Mouse (Mus musculus) MEL (cell line): ENCODE measurements at regions not wholly inside any gene's neighbourhood (a gene's known extent, or its start where the extent isn't known, plus 50 kb on each side); places are given as distances from the start of the nearest gene placed in this dataset.

Experiments used
- DNase-seq: peaks from one replicate; pipeline ENCODE4 v3.0.0; 2011; ENCODE audit warnings: low read depth, low spot score
- H3K27ac ChIP-seq: 2 replicates; pipeline ENCODE4 v1.5.1; 2012; ENCODE audit warnings: low read depth, mild to moderate bottlenecking, control low read depth, low read length, moderate library complexity; ENCODE audit not compliant: control insufficient read depth
- H3K27me3 ChIP-seq, 2 experiments: fragments of 150-350 bp in 1 of 2; sonication (generic) in 1 of 2; 2 replicates each; pipeline ENCODE4 v1.6.1; 2012; ENCODE audit warnings: low read length in 2 of 2, mild to moderate bottlenecking in 2 of 2, improper control_type of control experiment in 1 of 2, moderate library complexity in 1 of 2; ENCODE audit not compliant: insufficient read depth in 2 of 2, control insufficient read depth in 1 of 2
- H3K36me3 ChIP-seq, 2 experiments: 2 replicates each; pipeline ENCODE4 v1.6.1; 2012 to 2014; ENCODE audit warnings: low read length in 2 of 2, improper control_type of control experiment in 1 of 2, inconsistent platforms in 1 of 2, mild to moderate bottlenecking in 1 of 2; ENCODE audit not compliant: insufficient read depth in 2 of 2, control insufficient read depth in 1 of 2
- H3K4me1 ChIP-seq, 2 experiments: fragments of 150-350 bp in 1 of 2; sonication (generic) in 1 of 2; 2 replicates each; pipeline ENCODE4 v1.6.1; 2012; ENCODE audit warnings: low read length in 2 of 2, improper control_type of control experiment in 1 of 2, mild to moderate bottlenecking in 1 of 2; ENCODE audit not compliant: insufficient read depth in 2 of 2, control insufficient read depth in 1 of 2
- H3K4me3 ChIP-seq, 2 experiments: fragments of 150-350 bp in 1 of 2; sonication (generic) in 1 of 2; 2 replicates each; pipeline ENCODE4 v1.5.1; 2012; ENCODE audit warnings: low read depth in 2 of 2, low read length in 2 of 2, mild to moderate bottlenecking in 2 of 2, moderate library complexity in 2 of 2, control low read depth in 1 of 2, improper control_type of control experiment in 1 of 2; ENCODE audit not compliant: control insufficient read depth in 1 of 2, insufficient read depth in 1 of 2
- H3K79me2 ChIP-seq: 2 replicates; pipeline ENCODE4 v1.6.1; 2012; ENCODE audit warnings: mild to moderate bottlenecking, low read length, moderate library complexity; ENCODE audit not compliant: control insufficient read depth, poor library complexity, insufficient read depth
- H3K9ac ChIP-seq: 2 replicates; pipeline ENCODE4 v1.6.1; 2012; ENCODE audit warnings: low read depth, mild to moderate bottlenecking, control low read depth, low read length, moderate library complexity; ENCODE audit not compliant: control insufficient read depth, poor library complexity, severe bottlenecking
- H3K9me3 ChIP-seq: fragments of 150-350 bp; sonication (generic); replicated peaks from 2 replicates; pipeline ENCODE4 v1.6.1; 2012; ENCODE audit warnings: mild to moderate bottlenecking, low read length, improper control_type of control experiment, moderate library complexity; ENCODE audit not compliant: insufficient read depth
- CHD1 ChIP-seq: IDR thresholded peaks from 2 replicates; pipeline ENCODE4 v1.6.1; 2012; ENCODE audit warnings: low read depth, mild to moderate bottlenecking, inconsistent platforms, low read length, improper control_type of control experiment
- CTCF ChIP-seq, 3 experiments: IDR thresholded peaks in 2 of 3; conservative IDR thresholded peaks in 1 of 3; 2 replicates each; pipeline ENCODE4 v1.5.1; 2011 to 2012; ENCODE audit warnings: low read length in 3 of 3, low read depth in 2 of 3, mild to moderate bottlenecking in 2 of 3, improper control_type of control experiment in 1 of 3, inconsistent platforms in 1 of 3, mixed read lengths in 1 of 3, moderate library complexity in 1 of 3; ENCODE audit not compliant: control insufficient read depth in 1 of 3, insufficient read depth in 1 of 3, poor library complexity in 1 of 3, severe bottlenecking in 1 of 3
- ELF1 ChIP-seq: IDR thresholded peaks from 2 replicates; pipeline ENCODE4 v1.6.1; 2014; ENCODE audit warnings: low read depth, mild to moderate bottlenecking, inconsistent platforms, low read length, improper control_type of control experiment, moderate library complexity
- EP300 ChIP-seq, 2 experiments: IDR thresholded peaks; 2 replicates each; pipeline ENCODE4 v1.6.1; 2011; ENCODE audit warnings: improper control_type of control experiment in 2 of 2, low read length in 2 of 2, low read depth in 1 of 2, mild to moderate bottlenecking in 1 of 2
- GABPA ChIP-seq: IDR thresholded peaks from 2 replicates; pipeline ENCODE4 v1.6.1; 2012; ENCODE audit warnings: low read depth, mild to moderate bottlenecking, inconsistent platforms, low read length, improper control_type of control experiment, moderate library complexity
- GATA1 ChIP-seq: IDR thresholded peaks from 2 replicates; pipeline ENCODE4 v1.6.1; 2011; ENCODE audit warnings: low read depth, low read length, improper control_type of control experiment
- MAX ChIP-seq: IDR thresholded peaks from 2 replicates; pipeline ENCODE4 v1.6.1; 2011; ENCODE audit warnings: low read length, improper control_type of control experiment
- MEF2A ChIP-seq: IDR thresholded peaks from 2 replicates; pipeline ENCODE4 v1.6.1; 2014; ENCODE audit warnings: low read depth, mild to moderate bottlenecking, inconsistent platforms, low read length, improper control_type of control experiment; ENCODE audit not compliant: poor library complexity, insufficient replicate concordance, severe bottlenecking; ENCODE audit errors: extremely low read depth
- NRF1 ChIP-seq: IDR thresholded peaks from 2 replicates; pipeline ENCODE4 v1.6.1; 2014; ENCODE audit warnings: low read depth, mild to moderate bottlenecking, inconsistent platforms, low read length, improper control_type of control experiment, moderate library complexity; ENCODE audit not compliant: poor library complexity, insufficient read depth, severe bottlenecking
- POLR2A ChIP-seq, 2 experiments: IDR thresholded peaks; 2 replicates each; pipeline ENCODE4 v1.6.1; 2011 to 2012; ENCODE audit warnings: low read length in 2 of 2, mild to moderate bottlenecking in 2 of 2, control low read depth in 1 of 2, improper control_type of control experiment in 1 of 2, low read depth in 1 of 2, moderate library complexity in 1 of 2; ENCODE audit not compliant: control insufficient read depth in 1 of 2, insufficient read depth in 1 of 2, poor library complexity in 1 of 2
- POLR2AphosphoS2 ChIP-seq: IDR thresholded peaks from 2 replicates; pipeline ENCODE4 v1.6.1; 2011; ENCODE audit warnings: low read length, improper control_type of control experiment
- POLR2AphosphoS5 ChIP-seq: IDR thresholded peaks from 2 replicates; pipeline ENCODE4 v1.6.1; 2012; ENCODE audit warnings: low read depth, borderline replicate concordance, mild to moderate bottlenecking, inconsistent platforms, low read length, moderate library complexity, mixed read lengths
- RAD21 ChIP-seq: IDR thresholded peaks from 2 replicates; pipeline ENCODE4 v1.6.1; 2011; ENCODE audit warnings: mild to moderate bottlenecking, low read depth, low read length, improper control_type of control experiment
- SMC3 ChIP-seq: IDR thresholded peaks from 2 replicates; pipeline ENCODE4 v1.6.1; 2011; ENCODE audit warnings: low read depth, low read length, improper control_type of control experiment
- TCF12 ChIP-seq: IDR thresholded peaks from 2 replicates; pipeline ENCODE4 v1.6.1; 2014; ENCODE audit warnings: low read depth, mild to moderate bottlenecking, inconsistent platforms, low read length, improper control_type of control experiment, moderate library complexity
- USF2 ChIP-seq, 2 experiments: IDR thresholded peaks; 2 replicates each; pipeline ENCODE4 v1.6.1; 2011 to 2012; ENCODE audit warnings: improper control_type of control experiment in 2 of 2, low read length in 2 of 2, borderline replicate concordance in 1 of 2, inconsistent platforms in 1 of 2, low read depth in 1 of 2, mild to moderate bottlenecking in 1 of 2; ENCODE audit not compliant: insufficient read depth in 1 of 2
- ZKSCAN1 ChIP-seq: IDR thresholded peaks from 2 replicates; pipeline ENCODE4 v1.6.1; 2012; ENCODE audit warnings: low read depth, mild to moderate bottlenecking, inconsistent platforms, low read length, improper control_type of control experiment, moderate library complexity
- ZNF384 ChIP-seq: IDR thresholded peaks from 2 replicates; pipeline ENCODE4 v1.6.1; 2012; ENCODE audit warnings: low read depth, mild to moderate bottlenecking, inconsistent platforms, low read length, improper control_type of control experiment

GRCm38 (mm10) chr9:11562885-11563284, 658.3 kb upstream of the Cntn5 start:
- H3K4me1 ChIP-seq = no peaks in the 10 kb centered on the region

GRCm38 (mm10) chr9:11559384-11559783, 654.8 kb upstream of the Cntn5 start:
- Histone ChIP-seq H3K79me2 (no peaks in the 10 kb centered on the region), H3K4me1 (no peaks in the 10 kb centered on the region), H3K36me3 (no peaks in the 10 kb centered on the region), H3K9ac (no peak overlapping the region), H3K27ac (no peak overlapping the region), H3K9me3 (no peaks in the 10 kb centered on the region; the same call in 1 of the 2 replicates), H3K4me3 (no peak overlapping the region), H3K27me3 (no peaks in the 10 kb centered on the region)
- no peak for DNase-seq
- TF ChIP-seq SMC3 (no peak), POLR2AphosphoS2 (no peak), CTCF (IDR thresholded peaks at IDR 0.05 in 2 of 3, conservative IDR thresholded peaks at IDR 0.05 in 1 of 3; ENCODE audit: control insufficient read depth in 1 of 3, insufficient read depth in 1 of 3, low read depth in 2 of 3, low read length in 3 of 3, poor library complexity in 1 of 3, severe bottlenecking in 1 of 3) (no peak), RAD21 (no peak), CHD1 (no peak), MAX (no peak), NRF1 (no peak), USF2 (IDR thresholded peaks at IDR 0.05; ENCODE audit: borderline replicate concordance in 1 of 2, insufficient read depth in 1 of 2, low read depth in 1 of 2, low read length in 2 of 2) (no peak), MEF2A (no peak), POLR2AphosphoS5 (no peak)

More at GRCm38 (mm10) chr9:11562885-11563284, 658.3 kb upstream of the Cntn5 start:
- no peak overlapping the region for H3K9ac ChIP-seq
- no peaks in the 10 kb centered on the region for H3K79me2 ChIP-seq
- no peak overlapping the region for H3K27ac ChIP-seq
- TF ChIP-seq POLR2A (IDR thresholded peaks at IDR 0.05; ENCODE audit: control insufficient read depth in 1 of 2, insufficient read depth in 1 of 2, low read depth in 1 of 2, low read length in 2 of 2, poor library complexity in 1 of 2) (no peak), GABPA (no peak), POLR2AphosphoS5 (no peak), ZNF384 (no peak), TCF12 (no peak), GATA1 (no peak), ZKSCAN1 (no peak), EP300 (IDR thresholded peaks at IDR 0.05; ENCODE audit: low read depth in 1 of 2, low read length in 2 of 2) (no peak), ELF1 (no peak)
- H3K27me3 ChIP-seq = no peaks in the 10 kb centered on the region
- H3K36me3 ChIP-seq = no peaks in the 10 kb centered on the region
- no peaks in the 10 kb centered on the region; the same call in 1 of the 2 replicates for H3K9me3 ChIP-seq
- no peak for DNase-seq
- H3K4me3 ChIP-seq = no peak overlapping the region
